Mouse (Mus musculus): Measurements from ENCODE around the gene Iqsec1. TPM values are rescaled to one million over a fixed set of nuclear protein-coding genes. Genes with fewer than 3 reads are reported as not detected.
A peak's percentile ranks its signal among the peaks of the same experiment; 100 is the strongest.

Gene Iqsec1
- polyA plus RNA-seq, 1 experiment from 2014 or later = 29.5 TPM

DNA sequence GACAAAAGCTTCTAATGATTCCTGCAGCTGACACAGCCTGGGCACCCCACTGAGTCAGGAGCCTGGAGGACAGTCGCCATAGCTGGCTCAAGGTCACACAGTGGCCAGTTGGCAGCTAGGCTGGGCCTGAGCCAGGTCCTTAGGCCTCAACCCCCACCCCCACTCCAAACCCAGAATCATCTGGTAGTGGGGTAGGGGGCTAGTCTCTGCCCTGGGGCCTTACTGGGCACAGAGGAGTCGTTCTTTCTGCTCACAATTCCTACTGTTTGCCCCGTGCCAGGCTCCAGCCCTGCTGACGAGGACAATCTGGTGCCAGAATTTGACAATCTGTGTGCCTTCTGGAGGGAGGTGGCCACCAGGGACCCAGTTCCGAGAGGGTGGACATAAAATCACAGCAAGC is 258.7 kb downstream of the Iqsec1 start:
- no peak overlapping the region for H3K4me3 ChIP-seq (replicated peaks; ENCODE audit: low read depth, low read length)
- H3K36me3 ChIP-seq (ENCODE audit: control insufficient read depth, insufficient read depth, low read length) = no peaks in the 10 kb centered on the region
- no peaks in the 10 kb centered on the region for H3K27me3 ChIP-seq (ENCODE audit: control insufficient read depth, insufficient read depth, low read length)
- WGBS = 29% methylated on average over 5 of the region's 5 CpGs
- H3K9me3 ChIP-seq (ENCODE audit: control insufficient read depth, low read length) = no peaks in the 10 kb centered on the region
- no peak for ATAC-seq (ENCODE audit: low FRiP score, low TSS enrichment)
- no peak overlapping the region for H3K4me2 ChIP-seq (ENCODE audit: low read length)
- no peak overlapping the region for H3K9ac ChIP-seq (replicated peaks; ENCODE audit: low read length)
- 0 out of 2 replicates have a peak overlapping the region, but pooled peaks have one; percentile 26 for H3K27ac ChIP-seq (replicated peaks; ENCODE audit: low read depth, low read length)
- peaks cover 24% of the 10 kb centered on the region for H3K4me1 ChIP-seq (ENCODE audit: control insufficient read depth, insufficient read depth, low read length)
- no peak for DNase-seq

DNA sequence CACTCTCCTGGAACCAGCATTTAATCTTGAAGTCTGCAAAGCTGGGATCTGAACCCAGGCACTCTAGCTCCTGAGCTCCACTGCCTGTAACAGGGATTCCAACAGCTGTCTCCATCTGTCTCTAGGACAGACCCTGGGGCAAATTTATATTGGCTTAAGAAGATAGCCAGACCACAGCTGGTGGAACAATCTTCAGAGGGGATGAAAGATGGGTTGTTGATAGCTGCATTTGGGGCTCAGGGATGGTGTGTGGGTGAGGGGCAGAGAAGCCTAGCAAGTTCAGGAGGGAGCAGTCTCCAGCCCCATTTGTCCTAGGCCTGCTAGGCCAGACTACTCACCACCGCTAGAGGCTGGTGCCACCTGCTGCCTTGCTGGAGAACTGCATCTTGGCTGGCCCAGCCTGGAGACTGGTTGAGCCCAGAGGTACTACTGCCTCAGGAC is 260.0 kb downstream of the Iqsec1 start:
- Histone ChIP-seq H3K9ac (replicated peaks; ENCODE audit: low read length) (no peak overlapping the region; the same call in 1 of the 2 replicates), H3K4me2 (ENCODE audit: low read length) (no peak overlapping the region), H3K27me3 (ENCODE audit: control insufficient read depth, insufficient read depth, low read length) (no peaks in the 10 kb centered on the region), H3K4me1 (ENCODE audit: control insufficient read depth, insufficient read depth, low read length) (peaks cover 27% of the 10 kb centered on the region), H3K9me3 (ENCODE audit: control insufficient read depth, low read length) (no peaks in the 10 kb centered on the region), H3K27ac (replicated peaks; ENCODE audit: low read depth, low read length) (no peak overlapping the region), H3K4me3 (replicated peaks; ENCODE audit: low read depth, low read length) (no peak overlapping the region), H3K36me3 (ENCODE audit: control insufficient read depth, insufficient read depth, low read length) (no peaks in the 10 kb centered on the region)
- ATAC-seq (ENCODE audit: low FRiP score, low TSS enrichment) (peak; percentile 70), DNase-seq (peak; percentile 86)
- WGBS = 0% methylated on average over 1 of the region's 1 CpGs

DNA sequence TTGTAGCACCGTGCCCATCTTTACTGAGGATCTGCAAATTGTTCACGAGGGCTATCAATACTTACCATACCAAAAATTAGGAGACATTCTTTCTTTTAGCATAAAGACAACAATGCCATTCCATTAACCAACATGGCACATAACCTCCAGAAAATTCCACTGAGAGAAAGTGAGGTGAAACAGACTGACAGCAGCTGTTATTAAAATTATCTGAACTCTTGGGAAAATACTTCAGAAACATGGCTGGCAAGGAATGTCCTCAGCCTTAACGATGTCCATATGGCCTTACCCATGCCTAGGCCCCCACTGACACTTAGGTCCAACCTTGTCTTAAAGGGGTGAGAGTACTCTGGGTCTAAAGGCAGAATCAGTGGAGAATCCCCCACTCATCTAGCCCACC is 260.7 kb downstream of the Iqsec1 start:
- no peak overlapping the region for H3K4me2 ChIP-seq (ENCODE audit: low read length)
- H3K36me3 ChIP-seq (ENCODE audit: control insufficient read depth, insufficient read depth, low read length) = no peaks in the 10 kb centered on the region
- no peaks in the 10 kb centered on the region for H3K9me3 ChIP-seq (ENCODE audit: control insufficient read depth, low read length)
- no peak overlapping the region for H3K9ac ChIP-seq (replicated peaks; ENCODE audit: low read length)
- H3K27me3 ChIP-seq (ENCODE audit: control insufficient read depth, insufficient read depth, low read length) = no peaks in the 10 kb centered on the region
- DNase-seq = no peak
- H3K27ac ChIP-seq (replicated peaks; ENCODE audit: low read depth, low read length) = no peak overlapping the region
- H3K4me3 ChIP-seq (replicated peaks; ENCODE audit: low read depth, low read length) = no peak overlapping the region
- 84% methylated on average over 3 of the region's 3 CpGs for WGBS
- H3K4me1 ChIP-seq (ENCODE audit: control insufficient read depth, insufficient read depth, low read length) = peaks cover 33% of the 10 kb centered on the region
- ATAC-seq (ENCODE audit: low FRiP score, low TSS enrichment) = no peak

DNA sequence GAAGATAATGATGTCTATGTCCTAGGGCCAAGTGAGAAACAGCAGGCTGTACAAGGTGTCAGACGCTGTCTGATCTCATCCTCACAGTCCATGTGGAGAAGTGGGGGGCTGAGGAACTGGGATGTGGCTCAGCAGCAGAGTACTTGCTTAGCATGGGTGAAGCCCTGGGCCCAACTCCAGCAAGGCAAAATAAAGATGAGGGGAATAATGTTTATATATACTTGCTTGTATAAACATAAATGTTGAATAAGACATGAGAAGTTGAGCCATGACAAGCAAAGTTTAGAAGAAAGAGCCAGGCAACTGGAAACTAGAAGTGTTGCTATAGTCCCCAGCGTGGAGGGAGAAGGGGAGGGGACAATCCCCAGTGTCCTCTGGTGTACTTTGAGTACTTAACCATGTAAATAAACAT is 261.8 kb downstream of the Iqsec1 start:
- DNase-seq (no peak), ATAC-seq (ENCODE audit: low FRiP score, low TSS enrichment) (no peak)
- 84% methylated on average over 2 of the region's 2 CpGs for WGBS

GRCm38 (mm10) chr6:90725526-90725925 is 263.0 kb downstream of the Iqsec1 start:
- ATAC-seq (ENCODE audit: low FRiP score, low TSS enrichment) (peak; percentile 6; the same call in 1 of the 2 replicates), DNase-seq (peak; percentile 69)
- Histone ChIP-seq H3K4me1 (ENCODE audit: control insufficient read depth, insufficient read depth, low read length) (peaks cover 29% of the 10 kb centered on the region), H3K9ac (replicated peaks; ENCODE audit: low read length) (no peak overlapping the region), H3K9me3 (ENCODE audit: control insufficient read depth, low read length) (no peaks in the 10 kb centered on the region), H3K36me3 (ENCODE audit: control insufficient read depth, insufficient read depth, low read length) (no peaks in the 10 kb centered on the region), H3K4me2 (ENCODE audit: low read length) (no peak overlapping the region), H3K27me3 (ENCODE audit: control insufficient read depth, insufficient read depth, low read length) (no peaks in the 10 kb centered on the region), H3K27ac (replicated peaks; ENCODE audit: low read depth, low read length) (peak overlapping the region; percentile 22; the same call in 1 of the 2 replicates), H3K4me3 (replicated peaks; ENCODE audit: low read depth, low read length) (no peak overlapping the region)
- WGBS = 50% methylated on average over 1 of the region's 1 CpGs

More for the DNA sequence above, 261.8 kb downstream of the Iqsec1 start:
- H3K27ac ChIP-seq (replicated peaks; ENCODE audit: low read depth, low read length) = no peak overlapping the region; the same call in 1 of the 2 replicates
- no peak overlapping the region for H3K9ac ChIP-seq (replicated peaks; ENCODE audit: low read length)
- no peaks in the 10 kb centered on the region for H3K9me3 ChIP-seq (ENCODE audit: control insufficient read depth, low read length)
- no peak overlapping the region for H3K4me3 ChIP-seq (replicated peaks; ENCODE audit: low read depth, low read length)
- H3K4me1 ChIP-seq (ENCODE audit: control insufficient read depth, insufficient read depth, low read length) = peaks cover 33% of the 10 kb centered on the region
- no peak overlapping the region for H3K4me2 ChIP-seq (ENCODE audit: low read length)
- no peaks in the 10 kb centered on the region for H3K27me3 ChIP-seq (ENCODE audit: control insufficient read depth, insufficient read depth, low read length)
- no peaks in the 10 kb centered on the region for H3K36me3 ChIP-seq (ENCODE audit: control insufficient read depth, insufficient read depth, low read length)

DNA sequence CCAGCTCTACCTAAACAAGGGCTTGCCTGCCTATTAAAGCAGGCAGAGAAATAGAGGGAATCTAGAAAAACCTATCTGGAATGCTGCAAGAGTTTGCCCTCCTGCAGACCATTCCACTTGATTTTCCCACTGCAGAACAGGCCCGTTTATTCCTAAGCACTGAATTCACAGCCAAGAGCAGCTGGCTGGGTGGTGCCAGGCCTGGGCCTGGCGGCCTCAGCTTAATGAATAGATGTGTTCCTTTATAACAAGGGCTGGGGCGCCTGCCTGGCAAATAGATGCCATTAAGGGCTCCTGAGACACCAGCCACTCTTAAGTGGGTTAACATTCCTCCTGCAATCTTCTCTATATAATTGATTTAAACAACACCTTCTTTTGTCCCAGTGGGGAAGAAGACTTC is 265.5 kb downstream of the Iqsec1 start:
- no peak overlapping the region for H3K4me3 ChIP-seq (replicated peaks; ENCODE audit: low read depth, low read length)
- peak; percentile 41 for DNase-seq
- 52% methylated on average over 3 of the region's 3 CpGs for WGBS

GRCm38 (mm10) chr6:90720996-90721746 is 267.3 kb downstream of the Iqsec1 start:
- Histone ChIP-seq H3K27ac (replicated peaks; ENCODE audit: low read depth, low read length) (no peak overlapping the region), H3K4me1 (ENCODE audit: control insufficient read depth, insufficient read depth, low read length) (peaks cover 26% of the 10 kb centered on the region), H3K9ac (replicated peaks; ENCODE audit: low read length) (no peak overlapping the region), H3K4me2 (ENCODE audit: low read length) (no peak overlapping the region), H3K27me3 (ENCODE audit: control insufficient read depth, insufficient read depth, low read length) (no peaks in the 10 kb centered on the region), H3K9me3 (ENCODE audit: control insufficient read depth, low read length) (no peaks in the 10 kb centered on the region), H3K36me3 (ENCODE audit: control insufficient read depth, insufficient read depth, low read length) (no peaks in the 10 kb centered on the region), H3K4me3 (replicated peaks; ENCODE audit: low read depth, low read length) (no peak overlapping the region)
- ATAC-seq (ENCODE audit: low FRiP score, low TSS enrichment) = no peak
- WGBS = 76% methylated on average over 5 of the region's 5 CpGs
- no peak for DNase-seq

More for the DNA sequence above, 265.5 kb downstream of the Iqsec1 start:
- no peak overlapping the region for H3K27ac ChIP-seq (replicated peaks; ENCODE audit: low read depth, low read length)
- no peak overlapping the region for H3K9ac ChIP-seq (replicated peaks; ENCODE audit: low read length)
- no peaks in the 10 kb centered on the region for H3K9me3 ChIP-seq (ENCODE audit: control insufficient read depth, low read length)
- no peak overlapping the region for H3K4me2 ChIP-seq (ENCODE audit: low read length)
- H3K4me1 ChIP-seq (ENCODE audit: control insufficient read depth, insufficient read depth, low read length) = peaks cover 25% of the 10 kb centered on the region
- no peaks in the 10 kb centered on the region for H3K27me3 ChIP-seq (ENCODE audit: control insufficient read depth, insufficient read depth, low read length)
- no peaks in the 10 kb centered on the region for H3K36me3 ChIP-seq (ENCODE audit: control insufficient read depth, insufficient read depth, low read length)
- no peak for ATAC-seq (ENCODE audit: low FRiP score, low TSS enrichment)

- 72% methylated on average over 3 of the region's 3 CpGs for WGBS
- no peak for ATAC-seq (ENCODE audit: low FRiP score, low TSS enrichment)
- Histone ChIP-seq H3K4me1 (ENCODE audit: control insufficient read depth, insufficient read depth, low read length) (peaks cover 28% of the 10 kb centered on the region), H3K4me3 (replicated peaks; ENCODE audit: low read depth, low read length) (no peak overlapping the region), H3K27ac (replicated peaks; ENCODE audit: low read depth, low read length) (no peak overlapping the region), H3K4me2 (ENCODE audit: low read length) (no peak overlapping the region), H3K36me3 (ENCODE audit: control insufficient read depth, insufficient read depth, low read length) (no peaks in the 10 kb centered on the region), H3K9ac (replicated peaks; ENCODE audit: low read length) (no peak overlapping the region), H3K9me3 (ENCODE audit: control insufficient read depth, low read length) (no peaks in the 10 kb centered on the region), H3K27me3 (ENCODE audit: control insufficient read depth, insufficient read depth, low read length) (no peaks in the 10 kb centered on the region)
- DNase-seq = no peak
Observed at GRCm38 (mm10) chr6:90720201-90720600, 268.3 kb downstream of the Iqsec1 start.

- no peak overlapping the region for H3K27ac ChIP-seq (replicated peaks; ENCODE audit: low read depth, low read length)
Observed at GRCm38 (mm10) chr6:90719402-90719801, 269.1 kb downstream of the Iqsec1 start.

More at GRCm38 (mm10) chr6:90719402-90719801, 269.1 kb downstream of the Iqsec1 start:
- ATAC-seq (ENCODE audit: low FRiP score, low TSS enrichment) (no peak), DNase-seq (no peak)
- Histone ChIP-seq H3K4me2 (ENCODE audit: low read length) (no peak overlapping the region), H3K36me3 (ENCODE audit: control insufficient read depth, insufficient read depth, low read length) (no peaks in the 10 kb centered on the region), H3K27me3 (ENCODE audit: control insufficient read depth, insufficient read depth, low read length) (no peaks in the 10 kb centered on the region), H3K9ac (replicated peaks; ENCODE audit: low read length) (no peak overlapping the region), H3K4me3 (replicated peaks; ENCODE audit: low read depth, low read length) (no peak overlapping the region), H3K4me1 (ENCODE audit: control insufficient read depth, insufficient read depth, low read length) (peaks cover 32% of the 10 kb centered on the region), H3K9me3 (ENCODE audit: control insufficient read depth, low read length) (no peaks in the 10 kb centered on the region)
- WGBS = 91% methylated on average over 6 of the region's 6 CpGs

Measured in midbrain, embryonic 14.5 days (tissue).